Mouse (Mus musculus): Measurements from ENCODE around the gene Hepacam. TPM values are rescaled to one million over a fixed set of nuclear protein-coding genes. Genes with fewer than 3 reads are reported as not detected.
A peak's percentile ranks its signal among the peaks of the same experiment; 100 is the strongest.

The Hepacam gene
- polyA plus RNA-seq, 1 experiment from 2014 or later, result 6.3 TPM

DNA sequence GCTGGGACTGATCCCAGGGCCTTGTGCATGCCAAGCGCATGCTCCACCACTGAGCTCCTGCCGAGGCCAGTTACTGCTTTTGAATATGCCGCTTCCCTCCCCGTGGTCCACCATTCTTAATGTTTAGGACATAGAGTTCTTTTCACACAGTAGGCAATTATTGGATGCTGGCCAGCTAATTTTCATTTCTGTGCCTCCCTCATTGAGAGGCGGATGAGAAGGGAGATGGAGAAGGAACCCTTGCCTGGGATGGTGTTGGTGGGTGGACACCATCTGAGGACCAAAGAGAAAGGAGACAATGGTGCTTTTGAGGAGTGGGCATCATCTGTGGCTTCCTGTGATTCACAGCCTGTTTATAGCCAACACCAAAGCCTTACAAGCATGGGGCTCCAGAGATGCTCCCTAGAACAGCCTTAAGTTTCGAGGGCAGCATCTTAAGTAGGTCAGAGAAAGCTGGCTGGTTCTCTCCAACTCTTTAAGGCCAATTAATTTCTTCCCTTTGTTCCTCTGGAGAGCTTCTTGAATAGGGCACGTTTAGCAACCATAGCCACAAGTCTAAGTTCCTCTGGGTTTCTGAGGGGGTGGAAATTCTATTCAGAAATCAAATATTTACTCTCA, 8.3 kb upstream of the Hepacam start:
- H3K27ac ChIP-seq (ENCODE audit: low read length), result peak overlapping the region; percentile 64
- no peaks in the 10 kb centered on the region for H3K27me3 ChIP-seq (replicated peaks; ENCODE audit: control insufficient read depth, insufficient read depth, low read length)
- H3K9ac ChIP-seq (replicated peaks; ENCODE audit: low read depth, low read length), result no peak overlapping the region
- H3K4me1 ChIP-seq (replicated peaks; ENCODE audit: control insufficient read depth, insufficient read depth, low read length), result peaks cover 15% of the 10 kb centered on the region
- WGBS, result 11% methylated on average over 7 of the region's 7 CpGs
- peak; percentile 69 for ATAC-seq
- no peak overlapping the region for H3K4me3 ChIP-seq (replicated peaks; ENCODE audit: low read length)
- H3K36me3 ChIP-seq (ENCODE audit: control insufficient read depth, insufficient read depth), result no peaks in the 10 kb centered on the region
- H3K9me3 ChIP-seq (ENCODE audit: control insufficient read depth, low read length), result no peaks in the 10 kb centered on the region
- no peak overlapping the region for H3K4me2 ChIP-seq (ENCODE audit: low read length)

DNA sequence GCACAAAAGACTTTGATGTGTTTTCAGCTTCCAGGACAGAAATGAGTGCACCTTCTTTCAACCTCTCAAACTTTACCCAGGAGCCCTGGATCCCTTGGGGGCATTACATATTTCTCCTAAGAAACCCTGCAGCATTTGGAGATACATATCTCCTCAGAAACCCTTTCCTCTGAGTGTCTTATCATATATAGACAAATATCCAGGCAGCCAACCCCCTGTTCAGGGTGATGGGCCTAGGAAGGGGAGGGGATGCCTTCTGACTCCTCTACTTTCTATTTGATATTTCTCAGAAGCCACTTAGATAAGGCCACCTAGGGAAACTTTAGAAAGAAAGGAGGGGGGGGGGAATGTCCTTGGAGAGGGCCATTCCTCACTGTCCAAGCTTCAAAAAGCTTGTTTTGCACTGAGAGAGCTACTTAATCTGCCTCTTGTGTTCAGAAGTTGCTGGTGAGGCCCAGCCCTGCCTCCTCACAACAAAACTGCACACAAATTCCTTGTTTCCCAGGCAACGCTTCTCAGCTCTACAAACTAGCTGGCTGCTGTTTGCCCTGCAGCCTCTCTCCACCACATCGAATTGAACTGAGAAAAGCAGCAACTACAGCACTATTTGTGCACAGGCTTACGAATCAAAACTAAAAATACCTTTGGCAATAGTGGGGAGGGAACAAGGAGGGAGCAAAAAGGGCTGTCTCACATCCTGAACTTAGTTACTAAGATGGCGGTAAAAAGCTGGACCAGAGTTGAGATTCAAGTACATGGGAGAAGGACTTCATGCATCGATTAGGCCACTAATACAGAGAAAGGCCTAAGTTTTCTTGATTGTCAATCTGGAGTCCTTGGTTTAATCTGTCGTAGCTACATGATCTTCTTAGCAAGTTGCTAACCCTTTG, 7.6 kb upstream of the Hepacam start:
- ATAC-seq, result peak; percentile 86
- Histone ChIP-seq H3K4me2 (ENCODE audit: low read length) (no peak overlapping the region), H3K4me1 (replicated peaks; ENCODE audit: control insufficient read depth, insufficient read depth, low read length) (peaks cover 15% of the 10 kb centered on the region), H3K4me3 (replicated peaks; ENCODE audit: low read length) (no peak overlapping the region), H3K9ac (replicated peaks; ENCODE audit: low read depth, low read length) (0 out of 2 replicates have a peak overlapping the region, but pooled peaks have one; percentile 11), H3K27ac (ENCODE audit: low read length) (peak overlapping the region; percentile 64), H3K27me3 (replicated peaks; ENCODE audit: control insufficient read depth, insufficient read depth, low read length) (no peaks in the 10 kb centered on the region), H3K36me3 (ENCODE audit: control insufficient read depth, insufficient read depth) (no peaks in the 10 kb centered on the region), H3K9me3 (ENCODE audit: control insufficient read depth, low read length) (no peaks in the 10 kb centered on the region)
- WGBS, result 6% methylated on average over 6 of the region's 6 CpGs

- no peak overlapping the region for H3K4me2 ChIP-seq (ENCODE audit: low read length)
- H3K9me3 ChIP-seq (ENCODE audit: control insufficient read depth, low read length), result no peaks in the 10 kb centered on the region
- peaks cover 15% of the 10 kb centered on the region for H3K4me1 ChIP-seq (replicated peaks; ENCODE audit: control insufficient read depth, insufficient read depth, low read length)
- H3K4me3 ChIP-seq (replicated peaks; ENCODE audit: low read length), result no peak overlapping the region
- H3K36me3 ChIP-seq (ENCODE audit: control insufficient read depth, insufficient read depth), result no peaks in the 10 kb centered on the region
- no peak for ATAC-seq
- no peak overlapping the region for H3K27ac ChIP-seq (ENCODE audit: low read length)
- H3K9ac ChIP-seq (replicated peaks; ENCODE audit: low read depth, low read length), result no peak overlapping the region
- H3K27me3 ChIP-seq (replicated peaks; ENCODE audit: control insufficient read depth, insufficient read depth, low read length), result no peaks in the 10 kb centered on the region
These were observed 5.1 kb upstream of the Hepacam start for GRCm38 (mm10) chr9:37362084-37362483.

DNA sequence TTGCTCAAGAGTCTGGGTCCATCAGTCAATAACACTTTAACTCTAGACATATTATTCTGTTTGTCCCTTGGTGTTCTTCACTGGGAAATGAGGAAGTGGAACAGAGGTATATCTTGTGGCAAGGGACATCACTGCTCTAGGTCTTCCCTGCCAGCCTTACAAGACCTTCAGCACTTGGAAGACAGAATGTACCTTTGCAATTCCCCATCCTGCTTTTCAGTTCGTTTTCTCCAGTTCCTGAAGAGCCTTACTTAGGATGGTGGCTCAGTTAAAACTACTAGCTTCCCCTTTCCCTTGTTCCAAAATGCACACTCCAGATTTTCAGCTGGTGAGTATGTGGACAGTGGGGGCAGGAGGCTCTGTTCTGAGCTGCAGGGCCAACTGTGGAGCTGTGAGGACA, 4.3 kb upstream of the Hepacam start:
- 71% methylated on average over 1 of the region's 1 CpGs for WGBS
- no peak for ATAC-seq
- Histone ChIP-seq H3K27me3 (replicated peaks; ENCODE audit: control insufficient read depth, insufficient read depth, low read length) (no peaks in the 10 kb centered on the region), H3K36me3 (ENCODE audit: control insufficient read depth, insufficient read depth) (no peaks in the 10 kb centered on the region), H3K27ac (ENCODE audit: low read length) (no peak overlapping the region), H3K4me1 (replicated peaks; ENCODE audit: control insufficient read depth, insufficient read depth, low read length) (peaks cover 15% of the 10 kb centered on the region), H3K9ac (replicated peaks; ENCODE audit: low read depth, low read length) (no peak overlapping the region), H3K4me3 (replicated peaks; ENCODE audit: low read length) (no peak overlapping the region), H3K9me3 (ENCODE audit: control insufficient read depth, low read length) (no peaks in the 10 kb centered on the region), H3K4me2 (ENCODE audit: low read length) (no peak overlapping the region)

- Histone ChIP-seq H3K4me3 (replicated peaks; ENCODE audit: low read length) (no peak overlapping the region), H3K36me3 (ENCODE audit: control insufficient read depth, insufficient read depth) (no peaks in the 10 kb centered on the region), H3K4me2 (ENCODE audit: low read length) (no peak overlapping the region), H3K4me1 (replicated peaks; ENCODE audit: control insufficient read depth, insufficient read depth, low read length) (peaks cover 15% of the 10 kb centered on the region), H3K27me3 (replicated peaks; ENCODE audit: control insufficient read depth, insufficient read depth, low read length) (no peaks in the 10 kb centered on the region), H3K27ac (ENCODE audit: low read length) (no peak overlapping the region), H3K9ac (replicated peaks; ENCODE audit: low read depth, low read length) (no peak overlapping the region), H3K9me3 (ENCODE audit: control insufficient read depth, low read length) (no peaks in the 10 kb centered on the region)
- WGBS, result 77% methylated on average over 3 of the region's 3 CpGs
- ATAC-seq, result no peak
These were observed 3.6 kb upstream of the Hepacam start for GRCm38 (mm10) chr9:37363551-37363950.

DNA sequence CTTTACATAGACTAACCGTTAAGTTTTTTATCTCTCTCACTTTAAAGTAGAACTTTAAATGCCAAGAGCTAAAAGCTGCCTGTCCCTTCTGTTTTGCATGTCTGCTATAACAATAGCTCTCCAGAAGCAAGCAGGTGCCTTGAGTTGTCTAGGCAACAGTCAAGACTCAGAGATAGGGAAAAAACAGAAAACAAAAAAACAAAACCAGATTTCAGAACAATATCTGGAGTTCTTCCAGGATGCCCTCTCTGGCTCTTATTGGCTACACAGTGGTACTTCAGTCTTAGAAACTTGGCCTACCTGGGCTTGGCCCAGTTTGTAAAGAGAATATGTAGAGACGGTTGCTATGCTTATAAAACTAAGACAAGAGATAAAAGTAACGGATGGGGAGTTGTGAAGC, 2.8 kb upstream of the Hepacam start:
- Histone ChIP-seq H3K27me3 (replicated peaks; ENCODE audit: control insufficient read depth, insufficient read depth, low read length) (no peaks in the 10 kb centered on the region), H3K27ac (ENCODE audit: low read length) (no peak overlapping the region), H3K36me3 (ENCODE audit: control insufficient read depth, insufficient read depth) (no peaks in the 10 kb centered on the region), H3K4me3 (replicated peaks; ENCODE audit: low read length) (no peak overlapping the region), H3K4me2 (ENCODE audit: low read length) (no peak overlapping the region), H3K9ac (replicated peaks; ENCODE audit: low read depth, low read length) (no peak overlapping the region), H3K4me1 (replicated peaks; ENCODE audit: control insufficient read depth, insufficient read depth, low read length) (peaks cover 8% of the 10 kb centered on the region), H3K9me3 (ENCODE audit: control insufficient read depth, low read length) (no peaks in the 10 kb centered on the region)
- no peak for ATAC-seq
- WGBS, result 76% methylated on average over 3 of the region's 3 CpGs

GRCm38 (mm10) chr9:37365706-37366105, 1.4 kb upstream of the Hepacam start:
- Histone ChIP-seq H3K4me1 (replicated peaks; ENCODE audit: control insufficient read depth, insufficient read depth, low read length) (no peaks in the 10 kb centered on the region), H3K27ac (ENCODE audit: low read length) (no peak overlapping the region), H3K9ac (replicated peaks; ENCODE audit: low read depth, low read length) (no peak overlapping the region), H3K36me3 (ENCODE audit: control insufficient read depth, insufficient read depth) (no peaks in the 10 kb centered on the region), H3K27me3 (replicated peaks; ENCODE audit: control insufficient read depth, insufficient read depth, low read length) (no peaks in the 10 kb centered on the region), H3K9me3 (ENCODE audit: control insufficient read depth, low read length) (no peaks in the 10 kb centered on the region), H3K4me2 (ENCODE audit: low read length) (no peak overlapping the region), H3K4me3 (replicated peaks; ENCODE audit: low read length) (no peak overlapping the region)
- 76% methylated on average over 5 of the region's 5 CpGs for WGBS
- ATAC-seq, result no peak

DNA sequence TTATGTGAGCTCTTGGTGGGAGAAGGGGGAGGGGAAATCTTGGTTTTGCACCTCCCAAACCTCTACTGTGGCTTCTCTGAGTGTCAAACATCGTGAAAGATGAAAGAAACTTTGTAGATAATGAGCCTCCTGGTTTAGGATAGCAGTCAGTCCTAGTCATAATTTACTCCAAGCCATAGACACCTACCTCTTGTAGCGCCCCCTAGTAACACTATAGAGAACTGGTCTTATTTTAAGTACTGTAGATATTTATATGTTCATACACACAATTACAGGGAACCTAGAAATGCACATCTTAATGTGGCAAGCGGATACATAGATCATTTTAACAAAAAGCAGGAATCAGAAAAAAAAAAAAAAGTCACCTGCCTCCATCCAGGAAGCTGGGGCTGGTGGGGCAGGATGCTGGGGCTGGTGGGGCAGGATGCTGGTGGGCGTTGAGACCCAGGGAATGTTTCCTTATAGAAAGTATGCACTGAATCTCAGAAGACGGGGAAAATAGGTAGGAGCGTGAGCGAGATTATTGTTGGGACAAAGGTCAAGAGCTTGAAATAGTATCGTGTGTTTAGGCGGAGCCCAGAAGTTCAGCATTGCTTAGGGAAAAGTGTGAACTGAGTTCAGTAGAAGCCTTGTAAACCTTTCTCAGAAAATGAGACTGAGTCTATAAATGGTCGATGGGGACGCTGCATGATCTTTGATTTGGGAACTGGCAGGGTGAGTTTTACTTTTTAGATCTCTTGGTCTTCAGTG, 1.1 kb downstream of the Hepacam start:
- H3K4me3 ChIP-seq (replicated peaks; ENCODE audit: low read length), result no peak overlapping the region
- no peak for ATAC-seq
- no peaks in the 10 kb centered on the region for H3K4me1 ChIP-seq (replicated peaks; ENCODE audit: control insufficient read depth, insufficient read depth, low read length)
- WGBS, result 90% methylated on average over 11 of the region's 11 CpGs
- no peaks in the 10 kb centered on the region for H3K36me3 ChIP-seq (ENCODE audit: control insufficient read depth, insufficient read depth)
- no peak overlapping the region for H3K27ac ChIP-seq (ENCODE audit: low read length)
- no peak overlapping the region for H3K9ac ChIP-seq (replicated peaks; ENCODE audit: low read depth, low read length)
- H3K9me3 ChIP-seq (ENCODE audit: control insufficient read depth, low read length), result no peaks in the 10 kb centered on the region
- no peaks in the 10 kb centered on the region for H3K27me3 ChIP-seq (replicated peaks; ENCODE audit: control insufficient read depth, insufficient read depth, low read length)
- H3K4me2 ChIP-seq (ENCODE audit: low read length), result peak overlapping the region; percentile 22; the same call in 1 of the 2 replicates

DNA sequence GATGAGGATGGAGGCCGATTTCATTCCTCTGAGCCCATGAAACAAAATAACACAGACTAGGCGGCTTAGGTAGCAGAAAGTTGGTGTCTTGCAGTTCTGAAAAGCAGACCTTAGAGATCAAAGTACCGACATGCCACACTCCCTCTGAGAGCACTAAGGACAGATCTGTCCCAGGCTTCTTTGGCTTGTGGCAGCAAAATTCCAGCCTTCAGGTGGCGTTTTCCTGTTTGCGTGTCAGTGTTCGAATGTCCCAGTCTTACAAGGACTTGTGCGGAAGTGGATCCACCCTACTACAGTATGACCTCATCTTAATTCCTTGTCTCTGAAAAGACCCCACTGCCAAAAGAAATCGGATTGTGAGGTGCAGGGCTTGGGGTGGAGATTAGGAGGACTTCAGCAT, 1.7 kb downstream of the Hepacam start:
- Histone ChIP-seq H3K4me3 (replicated peaks; ENCODE audit: low read length) (no peak overlapping the region), H3K27ac (ENCODE audit: low read length) (no peak overlapping the region), H3K4me2 (ENCODE audit: low read length) (no peak overlapping the region), H3K9me3 (ENCODE audit: control insufficient read depth, low read length) (no peaks in the 10 kb centered on the region), H3K9ac (replicated peaks; ENCODE audit: low read depth, low read length) (no peak overlapping the region), H3K4me1 (replicated peaks; ENCODE audit: control insufficient read depth, insufficient read depth, low read length) (no peaks in the 10 kb centered on the region), H3K27me3 (replicated peaks; ENCODE audit: control insufficient read depth, insufficient read depth, low read length) (no peaks in the 10 kb centered on the region), H3K36me3 (ENCODE audit: control insufficient read depth, insufficient read depth) (no peaks in the 10 kb centered on the region)
- ATAC-seq, result no peak
- 84% methylated on average over 8 of the region's 8 CpGs for WGBS
